Mouse (Mus musculus) heart, embryonic 14.5 days (tissue): ENCODE measurements around the gene Anp32e. TPM values are rescaled to one million over a fixed set of nuclear protein-coding genes. Genes with fewer than 3 reads are reported as not detected.
"Not testable (repeated sequence)": the region's sequence is repeated elsewhere in the genome, so short reads cannot be mapped to it uniquely, and the experiment has no call there.

Experiments used
- ATAC-seq: fragments of 200-750 bp; cut with Nextera tagmentation; 2 replicates; pipeline ENCODE4 v1.8.0; 2017; ENCODE audit warnings: low read depth, moderate TSS enrichment; ENCODE audit not compliant: insufficient number of reproducible peaks, insufficient read depth, low FRiP score
- H3K27ac ChIP-seq, 2 experiments: fragments of 200-500 bp in 1 of 2; fragments of 300-500 bp in 1 of 2; sonication (generic) in 1 of 2; replicated peaks in 1 of 2; 2 replicates each; pipeline ENCODE4 v1.5.1; 2012 to 2014; ENCODE audit warnings: low read depth in 2 of 2, low read length in 2 of 2, control low read depth in 1 of 2, mild to moderate bottlenecking in 1 of 2, mixed read lengths in 1 of 2; ENCODE audit not compliant: control insufficient read depth in 1 of 2, insufficient read depth in 1 of 2
- H3K27me3 ChIP-seq: fragments of 300-500 bp; sonication (generic); 2 replicates; pipeline ENCODE4 v1.6.1; 2014; ENCODE audit warnings: mild to moderate bottlenecking, low read length, control low read depth; ENCODE audit not compliant: control insufficient read depth, insufficient read depth
- H3K36me3 ChIP-seq: fragments of 300-500 bp; sonication (generic); 2 replicates; pipeline ENCODE4 v1.6.1; 2014; ENCODE audit warnings: mild to moderate bottlenecking, control low read depth, low read length, mixed read lengths; ENCODE audit not compliant: control insufficient read depth, insufficient read depth
- H3K4me1 ChIP-seq, 2 experiments: fragments of 200-500 bp in 1 of 2; fragments of 300-500 bp in 1 of 2; sonication (generic) in 1 of 2; 2 replicates each; pipeline ENCODE4 v1.6.1; 2012 to 2014; ENCODE audit warnings: low read length in 2 of 2, control low read depth in 1 of 2, mixed read lengths in 1 of 2; ENCODE audit not compliant: control insufficient read depth in 2 of 2, insufficient read depth in 2 of 2
- H3K4me2 ChIP-seq: fragments of 300-500 bp; sonication (generic); 2 replicates; pipeline ENCODE4 v1.6.1; 2014; ENCODE audit warnings: mild to moderate bottlenecking, low read length
- H3K4me3 ChIP-seq, 2 experiments: fragments of 200-500 bp in 1 of 2; fragments of 300-500 bp in 1 of 2; sonication (generic) in 1 of 2; 2 replicates each; pipeline ENCODE4 v1.5.1; 2012 to 2014; ENCODE audit warnings: low read length in 2 of 2, mild to moderate bottlenecking in 2 of 2, control low read depth in 1 of 2, low read depth in 1 of 2, moderate library complexity in 1 of 2; ENCODE audit not compliant: control insufficient read depth in 1 of 2, insufficient read depth in 1 of 2
- H3K9ac ChIP-seq: fragments of 300-500 bp; sonication (generic); 2 replicates; pipeline ENCODE4 v1.6.1; 2014; ENCODE audit warnings: mild to moderate bottlenecking, low read length
- H3K9me3 ChIP-seq: fragments of 300-500 bp; sonication (generic); 2 replicates; pipeline ENCODE4 v1.6.1; 2016; ENCODE audit warnings: low read length, control low read depth; ENCODE audit not compliant: control insufficient read depth
- WGBS: fragments of 180-500 bp; shearing (Covaris S2); extraction: QIAGEN DNeasy Blood & Tissue Kit; methylation state at CpG from one replicate; pipeline ENCODE4 v1.1.7; 2014; 5-methylcytosine and 5-hydroxymethylcytosine counted together
- polyA plus RNA-seq: library from polyadenylated mRNA; unstranded; fragments of >200 nt; fragmentation: Nextera tagmentation; extraction: Ambion mirVana; gene quantifications from 2 replicates; pipeline ENCODE4 v1.2.1, GENCODE M21; 2014

Anp32e gene
- polyA plus RNA-seq, 1 experiment from 2014 or later: 58.3 TPM

DNA sequence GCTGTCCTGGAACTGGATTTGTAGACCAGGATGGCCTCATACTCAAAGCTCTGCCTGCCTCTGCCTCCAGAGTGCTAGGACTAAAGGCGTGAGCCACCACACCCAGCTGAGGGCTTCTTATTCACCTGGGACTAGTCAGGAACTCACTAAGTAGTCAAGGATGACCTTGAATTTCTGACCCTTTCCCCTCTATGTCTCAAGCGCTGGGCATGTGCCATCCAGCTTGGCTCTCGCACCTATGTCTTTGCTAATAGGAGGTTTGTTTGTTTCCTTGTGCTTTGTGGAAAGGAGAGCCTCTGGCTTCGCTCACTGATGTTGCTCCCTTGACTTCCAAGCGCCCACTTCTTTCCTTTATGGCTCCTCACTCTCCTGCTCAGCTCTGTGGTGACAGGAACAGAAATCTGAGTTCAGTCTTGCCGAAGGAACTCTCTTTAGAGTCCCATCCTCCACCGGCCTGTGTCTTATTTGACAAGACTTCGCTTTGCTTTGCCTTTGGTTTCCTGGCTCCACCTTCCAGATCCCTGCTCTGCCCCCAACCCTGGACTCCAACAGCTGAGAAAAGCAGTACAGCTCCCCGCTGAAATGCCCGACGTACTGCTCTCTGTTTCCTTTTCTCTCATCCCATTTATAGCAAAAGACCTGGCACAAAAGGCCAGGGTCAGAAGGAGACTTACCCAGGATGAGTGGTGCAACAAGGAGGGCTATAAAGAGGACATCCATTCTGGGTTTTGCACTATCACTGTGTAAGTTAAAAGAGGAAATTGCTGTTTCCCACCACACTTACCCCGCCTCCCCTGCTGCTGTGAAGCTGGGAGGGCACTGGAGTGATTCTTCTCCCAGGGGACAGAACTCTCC, 37.6 kb upstream of the Anp32e start, which contains the start of gene BC028528:
TSS of gene BC028528 (minus strand) at position 795 of the 855 bp plus-strand sequence.
- 22% methylated on average over 12 of the region's 12 CpGs for WGBS
- H3K4me3 ChIP-seq: peak within 1 kb of the TSS; percentile 34 to 36
- ATAC-seq: 0 out of 2 replicates have a peak, but pooled peaks have one; percentile 37

GRCm38 (mm10) chr3:95892066-95893052, 36.7 kb upstream of the Anp32e start:
- H3K9me3 ChIP-seq: no peaks in the 10 kb centered on the region
- H3K27ac ChIP-seq: peak overlapping the region; percentile 90 to 91
- WGBS: 22% methylated on average over 11 of the region's 11 CpGs
- no peaks in the 10 kb centered on the region for H3K27me3 ChIP-seq
- no peak for ATAC-seq
- peak overlapping the region; percentile 69 for H3K9ac ChIP-seq
- H3K4me2 ChIP-seq: peak overlapping the region; percentile 77
- H3K4me1 ChIP-seq: peaks cover 17 to 32% of the 10 kb centered on the region in 2 experiments
- peaks cover 26% of the 10 kb centered on the region for H3K36me3 ChIP-seq
- H3K4me3 ChIP-seq: peak overlapping the region; percentile 5 to 70; a peak in 3 of 4 replicates

More for the DNA sequence above, 37.6 kb upstream of the Anp32e start, which contains the start of gene BC028528:
- Histone ChIP-seq H3K9ac (peak within 1 kb of the TSS; percentile 69), H3K27me3 (no peaks in the 10 kb centered on the region), H3K9me3 (no peaks in the 10 kb centered on the region), H3K4me1 (peaks cover 17 to 32% of the 10 kb centered on the region in 2 experiments), H3K36me3 (peaks cover 31% of the 10 kb centered on the region), H3K27ac (peak within 1 kb of the TSS; percentile 90 to 91), H3K4me2 (peak within 1 kb of the TSS; percentile 66)

DNA sequence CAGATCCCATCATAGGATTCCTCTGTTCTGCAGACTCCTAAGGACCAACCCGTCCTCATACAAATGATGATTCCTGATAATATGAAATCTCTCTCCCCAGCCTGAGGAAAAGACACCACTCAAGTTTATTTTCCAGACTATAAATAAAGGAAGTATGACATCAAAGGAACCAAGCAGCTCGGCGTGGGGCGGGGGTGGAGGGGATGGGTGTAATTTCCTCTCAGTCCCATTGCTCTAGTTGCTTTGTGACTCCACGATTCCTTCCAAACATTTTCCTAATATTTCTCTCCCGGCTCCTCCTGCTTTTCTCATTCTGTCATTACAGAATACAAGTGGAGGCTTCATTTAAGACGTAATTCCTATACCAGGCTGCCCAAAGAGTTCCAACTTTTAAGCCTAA, 35.9 kb upstream of the Anp32e start:
- no peak for ATAC-seq
- Histone ChIP-seq H3K4me1 (peaks cover 17 to 32% of the 10 kb centered on the region in 2 experiments), H3K27ac (peak overlapping the region; percentile 91), H3K36me3 (peaks cover 26% of the 10 kb centered on the region), H3K9ac (peak overlapping the region; percentile 74), H3K27me3 (no peaks in the 10 kb centered on the region), H3K4me3 (peak overlapping the region; percentile 47 to 70; a peak in 3 of 4 replicates), H3K4me2 (peak overlapping the region; percentile 77), H3K9me3 (no peaks in the 10 kb centered on the region)
- WGBS: 13% methylated on average over 7 of the region's 7 CpGs

- Histone ChIP-seq H3K36me3 (peaks cover 26% of the 10 kb centered on the region), H3K4me2 (peak within 1 kb of the TSS; percentile 83), H3K9ac (peak within 1 kb of the TSS; percentile 88), H3K27ac (peak within 1 kb of the TSS; percentile 91 to 93), H3K4me1 (peaks cover 17 to 32% of the 10 kb centered on the region in 2 experiments), H3K4me3 (peak within 1 kb of the TSS; percentile 70 to 78)
- not testable (repeated sequence) for H3K27me3 ChIP-seq, H3K9me3 ChIP-seq
- 0% methylated on average over 25 of the region's 43 CpGs for WGBS
- peak; percentile 92 for ATAC-seq
These were observed 35.3 kb upstream of the Anp32e start, which contains the start of gene Aph1a for GRCm38 (mm10) chr3:95893606-95894316. Gene Aph1a (plus strand): TSS chr3:95893969.

DNA sequence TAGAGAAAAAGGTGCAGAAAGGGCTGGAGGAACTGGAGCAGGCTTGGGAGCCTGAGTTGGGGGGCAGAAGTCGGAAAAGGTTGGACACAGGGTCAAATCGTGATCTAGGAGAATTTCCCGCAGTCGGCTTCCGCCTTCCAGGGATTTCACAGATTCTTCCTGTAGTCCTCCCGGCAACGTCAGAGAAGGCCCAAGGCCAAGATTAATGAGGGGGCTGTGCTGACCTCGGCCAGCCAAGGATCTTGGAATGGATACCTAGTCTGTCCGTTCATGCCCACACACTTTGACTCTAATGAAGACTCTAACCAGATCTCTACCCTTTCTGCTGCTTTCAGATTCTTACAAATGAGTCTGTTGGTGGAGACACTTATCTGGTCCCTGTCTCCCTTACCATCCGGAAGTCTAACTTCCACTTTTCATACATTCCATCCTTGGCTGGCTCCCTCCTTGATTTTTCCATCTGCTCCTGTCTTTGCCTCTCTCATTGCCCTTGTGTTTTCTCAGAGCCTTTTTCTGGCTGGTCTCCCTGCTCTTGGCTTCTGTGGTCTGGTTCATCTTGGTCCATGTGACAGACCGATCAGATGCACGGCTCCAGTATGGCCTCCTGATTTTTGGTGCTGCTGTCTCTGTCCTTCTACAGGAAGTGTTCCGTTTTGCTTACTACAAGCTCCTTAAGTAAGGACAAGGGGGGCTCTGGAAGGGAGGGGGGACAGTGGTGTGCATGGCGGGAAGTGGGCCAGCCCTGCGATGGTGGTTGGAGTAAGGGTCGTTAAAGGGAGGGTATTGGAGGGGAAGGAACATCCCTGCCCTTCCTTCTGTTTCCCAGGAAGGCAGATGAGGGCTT, 34.5 kb upstream of the Anp32e start:
- no peaks in the 10 kb centered on the region for H3K9me3 ChIP-seq
- H3K36me3 ChIP-seq: peaks cover 25% of the 10 kb centered on the region
- WGBS: 6% methylated on average over 15 of the region's 16 CpGs
- no peaks in the 10 kb centered on the region for H3K27me3 ChIP-seq
- H3K4me1 ChIP-seq: peaks cover 17 to 32% of the 10 kb centered on the region in 2 experiments
- peak overlapping the region; percentile 87 to 93 for H3K27ac ChIP-seq
- H3K9ac ChIP-seq: peak overlapping the region; percentile 88
- peak overlapping the region; percentile 70 to 78 for H3K4me3 ChIP-seq
- ATAC-seq: no peak
- H3K4me2 ChIP-seq: peak overlapping the region; percentile 83

DNA sequence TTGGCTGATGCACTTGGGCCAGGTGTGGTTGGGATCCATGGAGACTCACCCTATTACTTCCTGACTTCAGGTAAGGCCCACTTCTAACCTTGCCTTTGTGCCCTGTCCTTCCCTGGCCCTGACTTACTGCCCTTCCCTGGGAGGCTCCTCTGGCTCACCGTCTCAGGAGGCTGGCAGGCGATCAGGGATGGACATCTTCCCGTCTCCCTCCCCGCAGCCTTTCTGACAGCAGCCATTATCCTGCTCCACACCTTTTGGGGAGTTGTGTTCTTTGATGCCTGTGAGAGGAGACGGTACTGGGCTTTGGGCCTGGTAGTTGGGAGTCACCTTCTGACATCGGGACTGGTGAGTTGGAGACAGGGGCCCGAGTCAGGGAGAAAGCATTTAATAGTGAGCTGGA, 33.5 kb upstream of the Anp32e start:
- H3K4me3 ChIP-seq: not testable (repeated sequence)

More for the DNA sequence above, 33.5 kb upstream of the Anp32e start:
- not testable (repeated sequence) for H3K27ac ChIP-seq, H3K9me3 ChIP-seq, H3K27me3 ChIP-seq, ATAC-seq, H3K9ac ChIP-seq
- H3K36me3 ChIP-seq: peaks cover 25% of the 10 kb centered on the region
- H3K4me1 ChIP-seq: peaks cover 14 to 28% of the 10 kb centered on the region in 2 experiments
- peak overlapping the region; percentile 83 for H3K4me2 ChIP-seq
- 81% methylated on average over 7 of the region's 7 CpGs for WGBS
